Mouse (Mus musculus): ENCODE data around the gene Tial1.

DNA sequence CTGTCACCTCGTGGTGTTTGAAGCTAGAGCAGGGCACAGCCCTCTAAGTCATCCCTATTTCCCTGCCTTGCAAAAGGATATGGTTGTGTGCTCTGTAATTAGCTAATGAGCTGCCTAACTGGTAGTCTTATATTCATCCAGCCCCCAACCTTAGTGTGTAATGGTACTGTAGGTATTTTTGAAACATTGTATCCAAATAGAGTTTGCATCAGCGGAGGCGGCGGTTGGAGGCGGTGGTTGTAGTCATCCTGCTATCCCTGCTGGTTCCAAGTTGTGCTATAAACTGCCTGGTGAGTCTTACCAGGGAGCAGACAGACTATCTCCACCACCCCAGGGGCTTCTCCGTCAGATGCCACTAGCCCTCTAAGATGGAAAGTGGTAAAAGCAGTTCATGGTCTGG, 42.6 kb upstream of the Tial1 start:
- TF ChIP-seq CTCF (IDR thresholded peaks at IDR 0.05; ENCODE audit: low read depth) (no peak), EP300 (IDR thresholded peaks at IDR 0.05; ENCODE audit: low read depth) (no peak)
